Mouse (Mus musculus): ENCODE data around the gene Kctd10.

The Kctd10 gene

GRCm38 (mm10) chr5:114378177-114378920 is 2.0 kb downstream of the Kctd10 start:
- DNase-seq = peak; percentile 40

- peak; percentile 56 for DNase-seq
These were observed 5.7 kb downstream of the Kctd10 start for GRCm38 (mm10) chr5:114374409-114375213.

DNA sequence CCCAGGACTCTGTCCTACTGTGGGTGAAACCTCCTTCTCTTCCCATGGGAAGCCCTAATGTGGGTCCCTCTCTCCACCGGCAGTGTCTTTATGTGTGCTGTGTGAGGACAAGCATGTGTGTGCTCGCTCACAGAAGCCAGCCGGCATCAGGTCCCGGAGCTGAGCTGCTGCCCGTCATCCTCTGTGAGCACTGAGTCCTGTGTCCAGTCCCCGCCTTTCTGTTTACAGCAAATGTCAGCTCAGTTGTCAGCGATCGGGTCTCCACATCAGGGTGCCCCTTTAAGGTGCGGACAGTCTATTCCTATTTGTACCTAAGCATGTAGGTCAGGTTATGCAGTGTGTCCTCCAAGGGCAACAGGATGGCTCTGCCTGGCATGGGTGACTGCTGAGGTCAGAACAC is 6.7 kb downstream of the Kctd10 start:
- no peak for DNase-seq

DNA sequence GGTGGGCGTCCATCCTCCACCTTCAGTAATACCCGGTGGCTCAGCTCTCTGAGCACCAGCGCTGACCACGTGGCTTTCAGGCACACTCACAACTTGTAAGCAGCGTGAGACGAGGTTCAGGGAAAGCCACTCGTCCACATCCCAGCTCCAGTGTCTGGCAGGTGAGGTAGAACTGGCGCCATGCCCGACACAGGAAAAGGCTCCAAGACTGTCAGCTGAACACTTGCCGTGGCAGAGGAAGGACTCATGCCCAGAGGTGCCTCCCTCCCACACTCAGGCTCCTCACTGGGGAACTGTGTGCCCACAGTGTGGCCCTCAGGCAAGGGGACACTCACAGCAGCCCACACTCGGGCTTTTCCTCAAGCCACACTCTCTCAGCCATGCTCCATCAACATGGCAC is 7.1 kb downstream of the Kctd10 start:
- DNase-seq = peak; percentile 70

DNA sequence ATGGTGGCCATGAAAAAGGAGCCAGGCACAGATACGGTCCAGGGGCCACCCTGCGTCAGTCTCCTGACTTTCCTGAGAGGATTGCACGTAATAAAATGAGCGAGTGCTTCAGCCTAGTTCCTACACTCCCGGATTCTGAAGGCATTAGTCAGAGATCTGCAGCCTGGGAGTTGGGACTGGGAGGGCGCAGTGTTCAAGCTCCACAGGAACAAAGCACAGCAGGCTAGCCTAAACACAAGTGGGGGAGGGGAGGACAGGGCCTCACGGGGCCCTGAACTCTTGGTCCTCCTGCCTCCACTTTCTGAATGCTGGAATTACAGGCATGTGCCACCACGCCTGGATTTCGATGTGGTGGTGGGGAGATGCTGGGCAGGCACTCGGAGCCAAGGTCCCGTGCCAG is 7.7 kb downstream of the Kctd10 start:
- DNase-seq = peak; percentile 62

DNA sequence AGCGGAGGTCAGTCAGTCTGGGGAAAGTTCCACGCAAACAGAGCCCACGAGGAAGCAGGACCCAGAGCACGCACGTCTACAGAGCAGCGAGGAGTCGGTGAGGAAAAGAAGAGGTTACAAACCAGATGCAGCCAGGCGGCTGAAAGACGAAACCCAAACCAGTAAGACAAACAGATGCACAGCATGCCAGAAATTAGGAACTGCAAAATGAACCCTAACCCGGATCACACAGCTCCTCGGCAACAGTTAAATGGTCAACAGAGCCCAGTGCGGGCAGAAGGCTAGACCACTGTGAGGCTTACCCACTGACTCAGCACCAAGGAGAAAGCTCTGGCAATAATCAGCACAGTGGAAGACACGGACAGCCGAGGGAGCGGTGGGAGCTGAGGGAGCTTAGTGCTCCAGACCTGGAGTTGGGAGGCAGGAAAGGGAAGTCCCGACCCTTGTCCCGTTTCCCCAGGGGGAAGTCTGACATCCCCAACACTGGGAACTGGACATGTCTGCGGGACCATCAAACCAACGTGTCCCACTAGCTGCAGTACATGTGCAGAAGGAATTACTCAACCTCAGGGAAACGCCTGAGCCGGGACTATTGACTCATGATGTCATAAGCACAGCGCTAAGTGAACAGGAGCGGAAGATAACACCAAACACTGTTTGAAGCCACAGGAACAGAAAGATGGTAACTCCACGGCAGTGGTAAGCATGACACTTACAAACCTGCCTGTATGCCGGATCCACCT is 8.4 kb downstream of the Kctd10 start:
- DNase-seq = peak; percentile 51

- DNase-seq = peak; percentile 57
These were observed 9.0 kb downstream of the Kctd10 start for GRCm38 (mm10) chr5:114371331-114371730.

- DNase-seq = peak; percentile 96
These were observed 9.9 kb downstream of the Kctd10 start for GRCm38 (mm10) chr5:114370371-114370776.

- DNase-seq = no peak
These were observed 10.4 kb downstream of the Kctd10 start for GRCm38 (mm10) chr5:114369921-114370320.

- no peak for DNase-seq
These were observed 11.4 kb downstream of the Kctd10 start for GRCm38 (mm10) chr5:114368803-114369496.

- no peak for DNase-seq
These were observed 12.2 kb downstream of the Kctd10 start for GRCm38 (mm10) chr5:114368121-114368520.

- peak; percentile 83 for DNase-seq
These were observed 15.1 kb downstream of the Kctd10 start for GRCm38 (mm10) chr5:114365043-114365752.

GRCm38 (mm10) chr5:114360968-114361367 is 19.3 kb downstream of the Kctd10 start:
- DNase-seq = no peak

DNA sequence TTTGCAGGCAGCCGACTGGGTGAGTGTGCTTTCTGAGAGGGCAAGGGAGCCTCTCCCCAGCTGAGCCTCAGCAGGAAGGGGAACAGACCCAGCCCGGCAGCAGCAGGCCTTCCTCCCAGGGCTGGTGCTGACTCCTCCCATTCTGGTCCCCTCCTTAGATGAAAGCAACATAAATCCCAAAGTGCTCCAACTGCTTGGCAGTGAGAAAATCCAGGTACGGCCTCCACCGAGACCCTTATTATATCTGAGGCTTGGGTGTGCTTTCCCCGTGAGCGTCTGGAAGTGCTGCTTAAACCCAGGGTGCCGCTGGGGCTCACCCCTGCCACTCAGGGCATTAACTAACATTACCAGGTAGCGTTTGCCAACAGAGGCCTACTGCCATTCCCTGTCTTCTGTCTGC is 20.7 kb downstream of the Kctd10 start:
- DNase-seq = no peak

DNA sequence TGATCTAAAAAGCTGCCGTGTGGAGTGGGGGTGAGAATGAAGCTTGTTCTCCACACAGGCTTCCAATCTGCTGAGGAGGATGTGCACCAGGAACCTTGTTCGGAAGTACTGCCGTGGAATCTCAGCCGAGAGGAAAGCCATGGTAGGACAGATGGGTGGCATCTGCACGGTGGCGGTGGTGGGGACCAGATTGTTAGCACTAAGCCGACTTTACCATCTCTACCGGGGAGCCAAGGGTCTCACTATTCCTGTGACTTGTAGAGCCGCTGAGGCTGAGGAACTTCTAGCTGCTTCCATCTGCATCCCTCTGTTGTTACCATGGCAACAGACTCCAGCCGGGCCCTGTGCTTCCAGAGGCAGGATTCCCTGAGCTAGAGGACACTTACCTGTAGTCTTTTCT is 21.5 kb downstream of the Kctd10 start:
- no peak for DNase-seq

DNA sequence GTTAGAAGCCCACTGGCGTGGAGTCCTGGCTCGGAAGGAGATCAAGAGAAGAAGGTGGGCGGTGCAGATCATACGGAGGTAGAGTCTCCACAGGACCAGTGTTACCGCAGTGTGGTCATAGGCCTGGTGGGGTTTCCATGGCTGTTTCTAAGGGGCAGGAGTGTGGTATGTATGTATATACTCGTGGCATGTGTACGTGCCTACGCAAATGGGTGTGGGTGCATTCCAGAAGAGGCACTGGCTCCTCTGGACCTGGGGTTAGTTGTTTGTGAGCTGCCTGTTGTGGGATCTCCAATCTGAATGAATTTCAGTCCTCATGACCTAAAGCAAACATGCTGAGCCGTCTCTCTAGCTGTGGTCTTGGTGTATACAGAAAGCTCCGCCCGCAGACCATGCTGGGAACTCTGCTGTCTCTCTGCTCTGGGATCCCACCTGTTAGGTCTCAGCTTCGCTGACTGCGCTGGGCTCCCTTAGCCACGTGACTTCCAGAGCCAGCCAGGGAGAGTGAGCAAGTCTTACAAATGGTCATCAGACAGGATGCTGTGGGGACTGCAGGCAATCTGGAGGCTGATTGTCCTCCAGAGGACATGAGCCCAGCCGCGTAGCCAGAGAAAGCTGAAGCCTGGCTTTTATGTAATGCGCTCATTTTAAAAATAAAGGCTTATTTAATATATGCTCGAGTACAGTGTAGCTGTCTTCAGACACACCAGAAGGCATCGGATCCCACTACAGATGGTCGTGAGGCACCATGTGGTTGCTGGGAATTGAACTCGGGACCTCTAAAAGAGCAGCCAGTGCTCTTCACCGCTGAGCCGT is 23.2 kb downstream of the Kctd10 start:
- DNase-seq = peak; percentile 64

GRCm38 (mm10) chr5:114356250-114356935 is 23.9 kb downstream of the Kctd10 start:
- DNase-seq = peak; percentile 95

DNA sequence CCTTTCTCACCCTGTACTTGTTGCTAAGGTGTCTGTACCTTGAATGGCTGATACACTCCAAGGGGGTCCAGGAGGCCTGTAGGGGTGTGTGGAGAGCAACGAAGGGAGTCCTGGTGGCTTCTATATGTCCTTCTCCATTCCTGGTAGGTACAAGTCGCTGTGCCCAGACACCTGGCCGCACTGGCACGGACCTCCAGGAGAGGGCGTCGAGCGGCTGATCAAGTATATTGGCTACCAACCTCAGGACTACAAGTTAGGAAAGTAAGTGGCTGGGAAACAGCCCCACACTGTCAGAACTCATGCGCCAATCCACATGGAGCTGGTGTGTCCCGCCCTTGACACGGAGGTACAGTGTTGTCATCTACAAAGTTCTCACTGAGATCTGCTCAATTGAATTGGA is 28.8 kb downstream of the Kctd10 start:
- no peak for DNase-seq

DNA sequence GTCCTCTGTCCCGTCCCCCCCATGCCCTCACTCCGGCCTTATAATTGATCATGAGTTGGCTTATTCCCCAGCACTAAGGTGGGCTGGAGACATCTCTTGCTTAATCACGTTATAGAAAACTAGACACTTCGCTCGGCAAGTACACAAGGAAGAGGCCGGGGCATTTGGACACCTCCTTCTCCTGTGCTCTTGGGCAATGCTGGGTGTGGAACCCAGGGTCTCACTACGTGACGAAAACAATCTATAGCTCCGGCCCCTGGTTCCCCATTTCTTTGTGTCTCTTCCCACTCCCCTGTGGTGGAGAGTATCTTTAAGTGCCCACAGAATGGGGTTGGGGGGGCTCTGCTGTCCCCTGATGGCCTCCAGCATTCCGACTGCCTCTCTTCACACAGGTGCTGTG is 33.3 kb downstream of the Kctd10 start:
- no peak for DNase-seq

GRCm38 (mm10) chr5:114345538-114345937 is 34.8 kb downstream of the Kctd10 start:
- DNase-seq = no peak

DNA sequence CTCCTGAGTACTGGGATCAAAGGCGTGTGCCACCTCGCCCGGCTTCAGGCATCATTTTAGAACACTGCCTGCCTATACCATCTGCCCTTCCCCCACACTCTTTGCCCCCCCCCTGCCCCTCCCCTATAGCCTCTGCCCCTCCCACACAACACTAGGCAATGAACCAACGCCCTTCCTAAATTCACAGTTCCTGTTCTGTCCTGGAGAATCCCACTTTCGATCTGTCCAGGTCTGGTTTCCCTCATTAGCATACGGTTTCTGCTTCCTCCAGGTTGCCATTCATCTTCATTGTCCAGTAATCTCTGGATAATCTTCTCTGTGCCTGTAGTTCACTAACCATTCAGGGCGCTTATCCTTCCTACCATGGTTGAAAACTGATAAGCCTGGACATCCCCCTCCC is 36.7 kb downstream of the Kctd10 start:
- DNase-seq = no peak

All from lung, postnatal 10 days (tissue).